Mouse (Mus musculus) midbrain, embryonic 11.5 days (tissue): ENCODE measurements around the gene Gm19426. TPM values are rescaled to one million over a fixed set of nuclear protein-coding genes. Genes with fewer than 3 reads are reported as not detected.

Source experiments
- ATAC-seq: fragments of 200-750 bp; cut with Nextera tagmentation; 2 replicates; pipeline ENCODE4 v1.8.0; 2017; ENCODE audit warnings: moderate TSS enrichment, moderate library complexity; ENCODE audit not compliant: low FRiP score
- DNase-seq: peaks from one replicate; pipeline ENCODE4 v3.0.0; 2015; ENCODE audit warnings: low spot score; ENCODE audit errors: missing footprints
- H3K27ac ChIP-seq: fragments of 300-500 bp; sonication (generic); 2 replicates; pipeline ENCODE4 v1.5.1; 2014; ENCODE audit warnings: low read depth, low read length
- H3K27me3 ChIP-seq: fragments of 300-500 bp; sonication (generic); 2 replicates; pipeline ENCODE4 v1.6.1; 2014; ENCODE audit warnings: mild to moderate bottlenecking, low read length, moderate library complexity, mixed read lengths; ENCODE audit not compliant: control insufficient read depth, insufficient read depth
- H3K36me3 ChIP-seq: fragments of 300-500 bp; sonication (generic); 2 replicates; pipeline ENCODE4 v1.6.1; 2014; ENCODE audit warnings: mild to moderate bottlenecking, low read length, moderate library complexity, mixed read lengths; ENCODE audit not compliant: control insufficient read depth, insufficient read depth
- H3K4me1 ChIP-seq: fragments of 300-500 bp; sonication (generic); 2 replicates; pipeline ENCODE4 v1.6.1; 2014; ENCODE audit warnings: low read length; ENCODE audit not compliant: control insufficient read depth, insufficient read depth
- H3K4me2 ChIP-seq: fragments of 300-500 bp; sonication (generic); 2 replicates; pipeline ENCODE4 v1.6.1; 2014; ENCODE audit warnings: mild to moderate bottlenecking, moderate library complexity
- H3K4me3 ChIP-seq: fragments of 300-500 bp; sonication (generic); 2 replicates; pipeline ENCODE4 v1.5.1; 2014; ENCODE audit warnings: low read depth, low read length
- H3K9ac ChIP-seq: fragments of 300-500 bp; sonication (generic); 2 replicates; pipeline ENCODE4 v1.6.1; 2014; ENCODE audit warnings: low read length
- H3K9me3 ChIP-seq: fragments of 300-500 bp; sonication (generic); 2 replicates; pipeline ENCODE4 v1.6.1; 2016; ENCODE audit warnings: low read length; ENCODE audit not compliant: control insufficient read depth
- WGBS: fragments of 180-500 bp; shearing (Covaris S2); extraction: QIAGEN DNeasy Blood & Tissue Kit; methylation state at CpG from one replicate; pipeline ENCODE4 v1.1.7; 2014; 5-methylcytosine and 5-hydroxymethylcytosine counted together
- polyA plus RNA-seq: library from polyadenylated mRNA; unstranded; fragments of >200 nt; fragmentation: Nextera tagmentation; extraction: Ambion mirVana; gene quantifications from 2 replicates; pipeline ENCODE4 v1.2.1, GENCODE M21; 2014

The Gm19426 gene
- polyA plus RNA-seq, result 4.5 and 6.5 TPM in 2 replicates

- Histone ChIP-seq H3K9ac (peak within 1 kb of the TSS; percentile 98), H3K27me3 (no peaks in the 10 kb centered on the region), H3K27ac (peak within 1 kb of the TSS; percentile 99), H3K4me3 (peak within 1 kb of the TSS; percentile 78), H3K4me2 (peak within 1 kb of the TSS; percentile 72), H3K36me3 (no peaks in the 10 kb centered on the region), H3K9me3 (no peaks in the 10 kb centered on the region), H3K4me1 (peaks cover 32% of the 10 kb centered on the region)
- WGBS, result under 1% methylated on average over 25 of the region's 25 CpGs
- DNase-seq, result peak; percentile 96
- peak; percentile 83 for ATAC-seq
Measured at GRCm38 (mm10) chr2:84743561-84743960, at the start of gene Gm19426. Gene Gm19426, minus strand, starts transcription at chr2:84743655.

- WGBS, result 100% methylated on average over 3 of the region's 3 CpGs
- DNase-seq (no peak), ATAC-seq (no peak)
- Histone ChIP-seq H3K27me3 (no peaks in the 10 kb centered on the region), H3K9me3 (no peaks in the 10 kb centered on the region), H3K9ac (no peak overlapping the region), H3K4me2 (no peak overlapping the region), H3K4me1 (no peaks in the 10 kb centered on the region; the same call in 1 of the 2 replicates), H3K27ac (no peak overlapping the region), H3K4me3 (no peak overlapping the region), H3K36me3 (no peaks in the 10 kb centered on the region)
Measured at GRCm38 (mm10) chr2:84793154-84793553, 49.7 kb upstream of the Gm19426 start.

GRCm38 (mm10) chr2:84792516-84792915 is 49.1 kb upstream of the Gm19426 start:
- H3K4me2 ChIP-seq, result no peak overlapping the region
- ATAC-seq, result no peak
- no peaks in the 10 kb centered on the region for H3K36me3 ChIP-seq
- DNase-seq, result no peak
- no peak overlapping the region for H3K9ac ChIP-seq
- WGBS, result 87% methylated on average over 3 of the region's 3 CpGs
- no peaks in the 10 kb centered on the region for H3K27me3 ChIP-seq
- no peaks in the 10 kb centered on the region for H3K9me3 ChIP-seq
- H3K4me3 ChIP-seq, result no peak overlapping the region
- H3K27ac ChIP-seq, result no peak overlapping the region
- no peaks in the 10 kb centered on the region for H3K4me1 ChIP-seq

GRCm38 (mm10) chr2:84790418-84790817 is 47.0 kb upstream of the Gm19426 start:
- 57% methylated on average over 9 of the region's 9 CpGs for WGBS
- Histone ChIP-seq H3K9me3 (no peaks in the 10 kb centered on the region), H3K4me1 (no peaks in the 10 kb centered on the region), H3K27me3 (no peaks in the 10 kb centered on the region), H3K27ac (no peak overlapping the region), H3K4me2 (no peak overlapping the region), H3K4me3 (no peak overlapping the region), H3K9ac (no peak overlapping the region), H3K36me3 (no peaks in the 10 kb centered on the region)
- ATAC-seq, result no peak
- no peak for DNase-seq

GRCm38 (mm10) chr2:84788316-84788715 is 44.9 kb upstream of the Gm19426 start:
- Histone ChIP-seq H3K27me3 (no peaks in the 10 kb centered on the region), H3K9ac (no peak overlapping the region), H3K36me3 (no peaks in the 10 kb centered on the region), H3K9me3 (no peaks in the 10 kb centered on the region), H3K4me1 (no peaks in the 10 kb centered on the region), H3K27ac (no peak overlapping the region), H3K4me3 (no peak overlapping the region), H3K4me2 (no peak overlapping the region)
- ATAC-seq (no peak), DNase-seq (no peak)
- 87% methylated on average over 3 of the region's 3 CpGs for WGBS

GRCm38 (mm10) chr2:84783840-84784566 is 40.5 kb upstream of the Gm19426 start:
- no peak overlapping the region for H3K4me2 ChIP-seq
- WGBS, result 86% methylated on average over 3 of the region's 3 CpGs
- no peak for ATAC-seq

GRCm38 (mm10) chr2:84783315-84783714 is 39.9 kb upstream of the Gm19426 start:
- DNase-seq, result no peak
- Histone ChIP-seq H3K9me3 (no peaks in the 10 kb centered on the region), H3K27ac (no peak overlapping the region), H3K27me3 (no peaks in the 10 kb centered on the region), H3K4me2 (no peak overlapping the region), H3K9ac (no peak overlapping the region), H3K36me3 (no peaks in the 10 kb centered on the region), H3K4me3 (no peak overlapping the region), H3K4me1 (no peaks in the 10 kb centered on the region)
- 95% methylated on average over 1 of the region's 1 CpGs for WGBS
- no peak for ATAC-seq

More at GRCm38 (mm10) chr2:84783840-84784566, 40.5 kb upstream of the Gm19426 start:
- H3K27me3 ChIP-seq, result no peaks in the 10 kb centered on the region
- H3K9ac ChIP-seq, result no peak overlapping the region
- DNase-seq, result no peak
- H3K27ac ChIP-seq, result no peak overlapping the region
- H3K36me3 ChIP-seq, result no peaks in the 10 kb centered on the region
- H3K4me3 ChIP-seq, result no peak overlapping the region
- no peaks in the 10 kb centered on the region for H3K4me1 ChIP-seq
- H3K9me3 ChIP-seq, result no peaks in the 10 kb centered on the region

- no peak overlapping the region for H3K4me2 ChIP-seq
- WGBS, result 54% methylated on average over 6 of the region's 6 CpGs
- no peaks in the 10 kb centered on the region for H3K9me3 ChIP-seq
- no peak overlapping the region for H3K9ac ChIP-seq
- no peaks in the 10 kb centered on the region for H3K36me3 ChIP-seq
- no peak overlapping the region for H3K4me3 ChIP-seq
- no peaks in the 10 kb centered on the region for H3K27me3 ChIP-seq
- ATAC-seq (no peak), DNase-seq (no peak)
- peaks cover 6% of the 10 kb centered on the region for H3K4me1 ChIP-seq
- no peak overlapping the region for H3K27ac ChIP-seq
Measured at GRCm38 (mm10) chr2:84779210-84779609, 35.8 kb upstream of the Gm19426 start.

GRCm38 (mm10) chr2:84777706-84778105 is 34.3 kb upstream of the Gm19426 start:
- Histone ChIP-seq H3K9ac (no peak overlapping the region), H3K27me3 (no peaks in the 10 kb centered on the region), H3K36me3 (no peaks in the 10 kb centered on the region), H3K9me3 (no peaks in the 10 kb centered on the region), H3K4me1 (peaks cover 9% of the 10 kb centered on the region), H3K4me3 (no peak overlapping the region), H3K4me2 (no peak overlapping the region), H3K27ac (no peak overlapping the region)
- 64% methylated on average over 3 of the region's 3 CpGs for WGBS
- ATAC-seq, result no peak
- no peak for DNase-seq
